Mouse (Mus musculus) heart, adult 2 months (tissue): ENCODE results near the gene Myzap.

ENCODE experiments used
- CTCF ChIP-seq: fragments of 200-600 bp; IDR thresholded peaks from 2 replicates; pipeline ENCODE4 v1.8.1; 2022; ENCODE audit warnings: antibody characterized with exemption, mild to moderate bottlenecking, moderate library complexity
- EP300 ChIP-seq: fragments of 200-500 bp; IDR thresholded peaks from 2 replicates; pipeline ENCODE4 v1.6.1; 2011; ENCODE audit warnings: low read depth, low read length, control low read depth; ENCODE audit not compliant: insufficient read depth
- POLR2A ChIP-seq: fragments of 200-500 bp; IDR thresholded peaks from 2 replicates; pipeline ENCODE4 v1.6.1; 2011; ENCODE audit warnings: mild to moderate bottlenecking, low read depth, low read length, control low read depth; ENCODE audit not compliant: insufficient read depth

DNA sequence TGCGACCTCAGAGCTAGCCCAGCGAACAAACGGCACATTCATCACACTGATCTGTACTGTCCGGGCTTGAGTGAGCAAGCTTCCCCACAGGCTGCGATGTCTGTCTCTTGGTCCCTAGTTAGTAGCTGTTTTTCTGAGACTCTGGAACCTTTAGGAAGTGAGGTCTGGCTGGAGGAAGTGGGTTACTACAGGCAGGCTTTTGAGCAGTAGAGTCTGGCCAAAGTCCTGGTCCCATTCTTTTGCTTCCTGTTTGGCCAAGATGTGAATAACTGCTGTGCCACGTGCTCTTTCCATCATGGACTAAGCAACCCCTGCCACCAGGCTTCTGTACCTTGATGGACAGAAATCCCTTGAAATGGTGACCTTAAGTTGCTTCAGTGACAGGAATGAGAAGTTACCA lies 4.7 kb upstream of the Myzap start:
- TF ChIP-seq POLR2A (peak; percentile 36; the same call in 1 of the 2 replicates), CTCF (0 out of 2 replicates have a peak, but pooled peaks have one; percentile 8), EP300 (peak; percentile 68; the same call in 1 of the 2 replicates)
